Mouse (Mus musculus) hindbrain, embryonic 13.5 days (tissue): ENCODE measurements around the gene Nckap5l. TPM values are rescaled to one million over a fixed set of nuclear protein-coding genes. Genes with fewer than 3 reads are reported as not detected.
A peak's percentile ranks its signal among the peaks of the same experiment; 100 is the strongest.
"Not testable (repeated sequence)": the region's sequence is repeated elsewhere in the genome, so short reads cannot be mapped to it uniquely, and the experiment has no call there.

ENCODE experiments used
- ATAC-seq: fragments of 200-750 bp; cut with Nextera tagmentation; 2 replicates; pipeline ENCODE4 v1.8.0; 2017; ENCODE audit warnings: moderate TSS enrichment; ENCODE audit not compliant: low FRiP score
- H3K27ac ChIP-seq: fragments of 300-500 bp; sonication (generic); 2 replicates; pipeline ENCODE4 v1.5.1; 2015; ENCODE audit warnings: inconsistent platforms, mild to moderate bottlenecking, moderate library complexity
- H3K27me3 ChIP-seq: fragments of 300-500 bp; sonication (generic); 2 replicates; pipeline ENCODE4 v1.6.1; 2015; ENCODE audit warnings: mild to moderate bottlenecking, inconsistent platforms
- H3K36me3 ChIP-seq: fragments of 300-500 bp; sonication (generic); 2 replicates; pipeline ENCODE4 v1.6.1; 2015; ENCODE audit warnings: mild to moderate bottlenecking, inconsistent platforms
- H3K4me1 ChIP-seq: fragments of 300-500 bp; sonication (generic); replicated peaks from 2 replicates; pipeline ENCODE4 v1.6.1; 2015; ENCODE audit warnings: inconsistent platforms
- H3K4me2 ChIP-seq: fragments of 300-500 bp; sonication (generic); 2 replicates; pipeline ENCODE4 v1.6.1; 2015; ENCODE audit warnings: inconsistent platforms, mild to moderate bottlenecking, moderate library complexity
- H3K4me3 ChIP-seq: fragments of 300-500 bp; sonication (generic); 2 replicates; pipeline ENCODE4 v1.5.1; 2015; ENCODE audit warnings: mild to moderate bottlenecking, inconsistent platforms
- H3K9ac ChIP-seq: fragments of 300-500 bp; sonication (generic); 2 replicates; pipeline ENCODE4 v1.6.1; 2015; ENCODE audit warnings: mild to moderate bottlenecking, inconsistent platforms
- H3K9me3 ChIP-seq: fragments of 300-500 bp; sonication (generic); 2 replicates; pipeline ENCODE4 v1.6.1; 2016; ENCODE audit warnings: inconsistent platforms
- WGBS: fragments of 180-500 bp; shearing (Covaris S2); methylation state at CpG from one replicate; pipeline ENCODE4 v1.1.7; 2015; 5-methylcytosine and 5-hydroxymethylcytosine counted together
- polyA plus RNA-seq: library from polyadenylated mRNA; unstranded; fragments of >200 nt; fragmentation: Nextera tagmentation; extraction: Ambion mirVana; gene quantifications from 2 replicates; pipeline ENCODE4 v1.2.1, GENCODE M21; 2015

Gene Nckap5l
- polyA plus RNA-seq, 1 experiment from 2014 or later: 13.6 TPM

DNA sequence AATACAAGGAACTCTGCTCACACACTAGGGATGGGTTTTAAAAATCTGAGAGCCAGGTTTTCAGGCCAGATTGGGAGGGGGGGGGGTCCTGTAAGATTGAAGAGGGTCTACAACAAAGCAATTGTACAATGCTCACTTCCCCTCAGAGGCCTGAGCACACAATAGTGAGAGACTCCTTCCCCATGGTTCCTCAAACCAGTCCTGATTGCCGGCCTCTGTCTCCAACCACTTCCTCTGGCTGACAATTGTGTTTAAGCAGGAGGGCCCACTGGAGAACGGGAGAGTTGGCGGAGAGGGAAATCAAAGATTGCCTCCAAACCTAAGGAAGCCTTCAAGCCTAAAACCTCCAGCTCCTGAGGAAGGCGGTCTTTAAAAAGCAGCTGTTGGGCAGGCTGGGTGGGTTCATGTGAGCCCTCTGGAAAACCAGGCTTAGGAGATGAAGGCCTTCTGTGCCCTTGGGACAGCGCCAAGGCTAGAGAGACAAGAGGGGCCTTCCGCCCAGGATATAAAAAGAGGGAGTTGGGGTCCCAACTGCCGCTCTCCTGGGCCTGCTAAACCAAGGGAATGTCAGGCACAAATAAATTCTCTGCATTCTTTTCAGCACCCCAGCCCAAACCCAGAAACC lies 1.1 kb downstream of the Nckap5l start:
- Histone ChIP-seq H3K27ac (peak overlapping the region; percentile 91), H3K9ac (peak overlapping the region; percentile 85), H3K4me1 (peaks cover 62% of the 10 kb centered on the region), H3K27me3 (no peaks in the 10 kb centered on the region), H3K4me2 (peak overlapping the region; percentile 78), H3K36me3 (peaks cover 8% of the 10 kb centered on the region; the same call in 1 of the 2 replicates), H3K4me3 (peak overlapping the region; percentile 67), H3K9me3 (no peaks in the 10 kb centered on the region)
- WGBS: 12% methylated on average over 7 of the region's 7 CpGs
- ATAC-seq: no peak

GRCm38 (mm10) chr15:99455415-99455814 lies 2.1 kb downstream of the Nckap5l start:
- Histone ChIP-seq H3K9me3 (no peaks in the 10 kb centered on the region), H3K9ac (peak overlapping the region; percentile 85), H3K36me3 (peaks cover 14% of the 10 kb centered on the region; the same call in 1 of the 2 replicates), H3K4me1 (peaks cover 65% of the 10 kb centered on the region), H3K27me3 (no peaks in the 10 kb centered on the region), H3K4me3 (peak overlapping the region; percentile 5; the same call in 1 of the 2 replicates), H3K27ac (peak overlapping the region; percentile 52), H3K4me2 (peak overlapping the region; percentile 78)
- no peak for ATAC-seq
- 81% methylated on average over 3 of the region's 3 CpGs for WGBS

- WGBS: 66% methylated on average over 7 of the region's 7 CpGs
- peak overlapping the region; percentile 85 for H3K9ac ChIP-seq
- H3K27ac ChIP-seq: peak overlapping the region; percentile 52
- no peaks in the 10 kb centered on the region for H3K27me3 ChIP-seq
- H3K4me1 ChIP-seq: peaks cover 69% of the 10 kb centered on the region
- H3K9me3 ChIP-seq: no peaks in the 10 kb centered on the region
- H3K4me2 ChIP-seq: peak overlapping the region; percentile 78
- no peak overlapping the region; the same call in 1 of the 2 replicates for H3K4me3 ChIP-seq
- ATAC-seq: no peak
- peaks cover 18% of the 10 kb centered on the region for H3K36me3 ChIP-seq
These were observed 2.8 kb downstream of the Nckap5l start for GRCm38 (mm10) chr15:99454585-99455279.

DNA sequence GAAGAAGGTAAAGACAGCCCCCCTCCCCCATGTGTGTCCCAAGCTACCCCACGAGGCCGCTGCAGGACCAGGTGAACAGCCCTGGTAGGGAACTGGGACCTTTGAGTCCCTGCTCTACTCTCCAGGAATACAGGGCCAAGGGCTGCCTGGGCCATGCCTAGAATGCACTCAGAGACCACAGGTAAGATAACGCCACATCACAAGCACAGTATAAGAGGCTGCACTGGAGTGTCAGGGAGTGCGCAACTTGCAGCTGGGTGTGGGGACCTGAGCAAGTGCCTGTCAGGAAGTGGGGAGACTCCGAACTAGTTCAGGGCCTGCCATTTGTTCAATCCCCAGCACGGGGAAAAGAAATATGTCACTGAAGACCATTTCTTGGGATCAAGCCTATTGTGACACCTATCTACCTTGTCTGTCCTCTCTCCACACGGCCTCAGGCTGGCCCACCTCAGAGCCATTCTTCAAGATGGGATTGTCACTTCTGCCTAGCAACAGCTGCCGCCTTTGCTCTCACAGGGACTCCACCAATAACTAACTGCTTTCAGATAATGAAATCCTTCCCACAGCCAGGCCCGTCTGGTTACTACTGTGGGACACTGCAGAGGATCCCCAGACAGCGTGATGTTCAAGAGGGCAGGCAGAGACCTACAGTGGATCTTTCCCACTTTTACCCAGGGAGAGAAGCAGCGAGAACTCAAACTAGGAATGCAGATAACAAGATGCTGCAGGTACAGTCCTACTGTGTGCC lies 4.2 kb downstream of the Nckap5l start:
- WGBS: 70% methylated on average over 11 of the region's 11 CpGs
- H3K36me3 ChIP-seq: peaks cover 21% of the 10 kb centered on the region

GRCm38 (mm10) chr15:99449751-99450280 lies 7.7 kb downstream of the Nckap5l start:
- no peak overlapping the region for H3K4me3 ChIP-seq
- 87% methylated on average over 8 of the region's 8 CpGs for WGBS
- H3K9ac ChIP-seq: 0 out of 2 replicates have a peak overlapping the region, but pooled peaks have one; percentile 19
- peaks cover 21% of the 10 kb centered on the region for H3K36me3 ChIP-seq
- no peak for ATAC-seq
- no peaks in the 10 kb centered on the region for H3K9me3 ChIP-seq
- peaks cover 70% of the 10 kb centered on the region for H3K4me1 ChIP-seq
- no peak overlapping the region for H3K4me2 ChIP-seq
- no peaks in the 10 kb centered on the region for H3K27me3 ChIP-seq
- H3K27ac ChIP-seq: peak overlapping the region; percentile 60

More for the DNA sequence above, 4.2 kb downstream of the Nckap5l start:
- peaks cover 79% of the 10 kb centered on the region for H3K4me1 ChIP-seq
- 0 out of 2 replicates have a peak overlapping the region, but pooled peaks have one; percentile 26 for H3K9ac ChIP-seq
- H3K27me3 ChIP-seq: no peaks in the 10 kb centered on the region
- H3K4me2 ChIP-seq: no peak overlapping the region
- H3K4me3 ChIP-seq: no peak overlapping the region
- peak overlapping the region; percentile 30; the same call in 1 of the 2 replicates for H3K27ac ChIP-seq
- ATAC-seq: no peak
- H3K9me3 ChIP-seq: no peaks in the 10 kb centered on the region

- H3K9me3 ChIP-seq: no peaks in the 10 kb centered on the region
- H3K27me3 ChIP-seq: no peaks in the 10 kb centered on the region
- H3K4me2 ChIP-seq: no peak overlapping the region
- no peak overlapping the region for H3K4me3 ChIP-seq
- 0 out of 2 replicates have a peak, but pooled peaks have one; percentile 50 for ATAC-seq
- 84% methylated on average over 9 of the region's 9 CpGs for WGBS
- H3K27ac ChIP-seq: peak overlapping the region; percentile 60
- H3K36me3 ChIP-seq: peaks cover 22% of the 10 kb centered on the region
- H3K4me1 ChIP-seq: peaks cover 67% of the 10 kb centered on the region
- 0 out of 2 replicates have a peak overlapping the region, but pooled peaks have one; percentile 19 for H3K9ac ChIP-seq
These were observed 8.3 kb downstream of the Nckap5l start for GRCm38 (mm10) chr15:99449131-99449750.

GRCm38 (mm10) chr15:99446136-99446535 lies 11.4 kb downstream of the Nckap5l start:
- not testable (repeated sequence) for H3K4me2 ChIP-seq, H3K9ac ChIP-seq, H3K27ac ChIP-seq, H3K27me3 ChIP-seq, H3K9me3 ChIP-seq, ATAC-seq, H3K4me3 ChIP-seq
- peaks cover 18% of the 10 kb centered on the region for H3K36me3 ChIP-seq
- peaks cover 44% of the 10 kb centered on the region for H3K4me1 ChIP-seq
- WGBS: 93% methylated on average over 10 of the region's 10 CpGs

- WGBS: 42% methylated on average over 6 of the region's 6 CpGs
- H3K4me2 ChIP-seq: peak overlapping the region; percentile 16; the same call in 1 of the 2 replicates
These were observed 12.0 kb downstream of the Nckap5l start for GRCm38 (mm10) chr15:99445567-99445966.

DNA sequence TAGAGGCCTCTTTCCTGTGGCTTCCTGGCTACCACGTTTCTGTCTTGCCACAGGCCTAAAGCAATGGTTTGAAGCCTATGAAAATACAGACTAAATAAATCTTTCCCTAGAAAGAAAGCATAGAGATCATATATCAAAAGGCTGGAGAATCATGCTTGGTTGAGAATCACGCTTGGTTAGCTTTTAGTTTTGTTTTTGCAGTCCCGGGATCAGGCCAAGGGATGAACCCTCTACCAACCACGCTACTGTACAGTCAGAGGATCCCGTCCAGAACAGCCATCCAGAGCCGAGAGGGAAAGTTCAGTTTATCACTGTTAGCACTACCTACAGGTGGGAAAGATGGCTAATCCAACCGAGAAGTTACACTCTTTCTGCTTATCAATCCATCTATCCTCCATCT lies 15.2 kb downstream of the Nckap5l start:
- Histone ChIP-seq H3K9ac (no peak overlapping the region), H3K36me3 (peaks cover 18% of the 10 kb centered on the region), H3K4me2 (no peak overlapping the region), H3K4me1 (peaks cover 53% of the 10 kb centered on the region), H3K4me3 (no peak overlapping the region), H3K27ac (no peak overlapping the region), H3K27me3 (no peaks in the 10 kb centered on the region), H3K9me3 (no peaks in the 10 kb centered on the region)
- no peak for ATAC-seq
- 83% methylated on average over 7 of the region's 7 CpGs for WGBS

More at GRCm38 (mm10) chr15:99445567-99445966, 12.0 kb downstream of the Nckap5l start:
- H3K27me3 ChIP-seq: no peaks in the 10 kb centered on the region
- H3K36me3 ChIP-seq: peaks cover 14% of the 10 kb centered on the region
- H3K4me3 ChIP-seq: no peak overlapping the region
- H3K9ac ChIP-seq: 0 out of 2 replicates have a peak overlapping the region, but pooled peaks have one; percentile 24
- peak; percentile 49; the same call in 1 of the 2 replicates for ATAC-seq
- H3K27ac ChIP-seq: peak overlapping the region; percentile 73
- peaks cover 49% of the 10 kb centered on the region for H3K4me1 ChIP-seq
- no peaks in the 10 kb centered on the region for H3K9me3 ChIP-seq

DNA sequence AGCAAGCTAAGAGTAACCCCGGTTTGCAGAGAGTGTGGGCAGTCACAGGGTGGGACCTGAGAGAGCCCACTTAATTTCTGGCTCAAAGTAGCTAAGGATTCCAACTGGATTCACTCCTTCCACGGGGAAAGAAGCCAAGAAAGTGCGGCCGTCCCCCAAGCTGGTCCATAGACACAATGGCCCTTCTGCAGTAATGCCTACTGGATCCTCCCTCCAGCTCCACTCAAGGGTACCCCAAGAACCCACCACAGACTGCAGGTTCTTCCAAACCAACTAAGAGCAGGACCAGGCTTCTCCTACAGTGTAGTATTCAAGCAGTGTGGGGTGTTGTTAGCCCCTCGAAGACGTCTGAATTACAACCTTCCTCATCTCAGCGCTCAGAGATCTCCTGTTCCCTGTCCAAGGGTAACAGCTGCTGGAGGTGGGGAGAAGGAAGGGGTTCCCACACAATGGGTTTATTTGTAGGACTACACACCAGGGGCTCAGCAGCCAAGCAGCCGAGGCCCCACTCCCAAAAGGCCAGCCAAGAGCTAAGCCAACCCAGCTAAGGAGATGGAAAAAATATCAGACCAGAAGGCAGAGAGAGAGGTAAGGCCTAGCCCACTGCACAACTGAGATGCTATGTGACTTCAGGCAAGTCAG lies 16.6 kb downstream of the Nckap5l start:
- Histone ChIP-seq H3K27me3 (no peaks in the 10 kb centered on the region), H3K4me3 (no peak overlapping the region), H3K4me1 (peaks cover 61% of the 10 kb centered on the region), H3K27ac (peak overlapping the region; percentile 85), H3K9me3 (no peaks in the 10 kb centered on the region), H3K9ac (peak overlapping the region; percentile 49), H3K4me2 (peak overlapping the region; percentile 19; the same call in 1 of the 2 replicates), H3K36me3 (peaks cover 18% of the 10 kb centered on the region)
- 46% methylated on average over 8 of the region's 8 CpGs for WGBS
- 0 out of 2 replicates have a peak, but pooled peaks have one; percentile 33 for ATAC-seq
